Mouse (Mus musculus): Measurements from ENCODE around the gene Gm20388. TPM values are rescaled to one million over a fixed set of nuclear protein-coding genes. Genes with fewer than 3 reads are reported as not detected.

Gm20388 gene
- total RNA-seq, 4 experiments from 2014 or later: 0.17 to 15.1 (median 6.6) TPM

GRCm38 (mm10) chr8:122746439-122746838 is 2835.8 kb downstream of the Gm20388 start:
- DNase-seq (ENCODE audit: low spot score in 2 of 2): no peak

- no peak for DNase-seq (ENCODE audit: low spot score in 2 of 2)
These were observed 2837.2 kb downstream of the Gm20388 start for GRCm38 (mm10) chr8:122747825-122748224.

- DNase-seq (ENCODE audit: low spot score in 2 of 2): no peak
These were observed 2838.8 kb downstream of the Gm20388 start for GRCm38 (mm10) chr8:122749333-122749958.

GRCm38 (mm10) chr8:122751342-122751741 is 2840.7 kb downstream of the Gm20388 start:
- DNase-seq (ENCODE audit: low spot score in 2 of 2): no peak

GRCm38 (mm10) chr8:122752111-122752721 is 2841.6 kb downstream of the Gm20388 start:
- DNase-seq (ENCODE audit: low spot score in 2 of 2): peak; percentile 65 to 67

GRCm38 (mm10) chr8:122758597-122758996 is 2848.0 kb downstream of the Gm20388 start:
- DNase-seq (ENCODE audit: low spot score in 2 of 2): no peak

GRCm38 (mm10) chr8:122760116-122760515 is 2849.5 kb downstream of the Gm20388 start:
- DNase-seq (ENCODE audit: low spot score in 2 of 2): no peak

GRCm38 (mm10) chr8:122761109-122761508 is 2850.5 kb downstream of the Gm20388 start:
- no peak for DNase-seq (ENCODE audit: low spot score in 2 of 2)

- DNase-seq (ENCODE audit: low spot score in 2 of 2): no peak
These were observed 2852.2 kb downstream of the Gm20388 start for GRCm38 (mm10) chr8:122762731-122763266.

- no peak for DNase-seq (ENCODE audit: low spot score in 2 of 2)
These were observed 2852.7 kb downstream of the Gm20388 start for GRCm38 (mm10) chr8:122763267-122763738.

- DNase-seq (ENCODE audit: low spot score in 2 of 2): no peak
These were observed 2854.3 kb downstream of the Gm20388 start for GRCm38 (mm10) chr8:122764790-122765474.

GRCm38 (mm10) chr8:122766189-122766588 is 2855.5 kb downstream of the Gm20388 start:
- no peak for DNase-seq (ENCODE audit: low spot score in 2 of 2)

- DNase-seq (ENCODE audit: low spot score in 2 of 2): no peak
These were observed 2856.1 kb downstream of the Gm20388 start for GRCm38 (mm10) chr8:122766647-122767200.

GRCm38 (mm10) chr8:122767229-122767628 is 2856.6 kb downstream of the Gm20388 start:
- DNase-seq (ENCODE audit: low spot score in 2 of 2): no peak

- peak; percentile 59 to 64 for DNase-seq (ENCODE audit: low spot score in 2 of 2)
These were observed 2858.8 kb downstream of the Gm20388 start for GRCm38 (mm10) chr8:122769251-122770058.

GRCm38 (mm10) chr8:122772431-122773060 is 2861.9 kb downstream of the Gm20388 start:
- DNase-seq (ENCODE audit: low spot score in 2 of 2): no peak

GRCm38 (mm10) chr8:122775285-122776155 is 2864.9 kb downstream of the Gm20388 start, which contains the start of gene Acsf3:
TSS of gene Acsf3 (plus strand) at chr8:122775486.
- DNase-seq (ENCODE audit: low spot score in 2 of 2): peak in 1 of 2 experiments; percentile 72

GRCm38 (mm10) chr8:122777701-122778100 is 2867.1 kb downstream of the Gm20388 start:
- DNase-seq (ENCODE audit: low spot score in 2 of 2): peak in 1 of 2 experiments; percentile 22

- no peak for DNase-seq (ENCODE audit: low spot score in 2 of 2)
These were observed 2868.1 kb downstream of the Gm20388 start for GRCm38 (mm10) chr8:122778703-122779239.
